Mouse (Mus musculus) erythroblast, embryonic 14.5 days (primary cell): ENCODE results near the gene Efna5.

Experiments
- GATA1 ChIP-seq: IDR thresholded peaks from 2 replicates; pipeline ENCODE4 v1.6.1; 2012; ENCODE audit warnings: low read length, inconsistent platforms, mixed read lengths
- TAL1 ChIP-seq: IDR thresholded peaks from 3 replicates; pipeline ENCODE4 v1.6.1; 2012; ENCODE audit warnings: low read length, inconsistent platforms, mixed read lengths

DNA sequence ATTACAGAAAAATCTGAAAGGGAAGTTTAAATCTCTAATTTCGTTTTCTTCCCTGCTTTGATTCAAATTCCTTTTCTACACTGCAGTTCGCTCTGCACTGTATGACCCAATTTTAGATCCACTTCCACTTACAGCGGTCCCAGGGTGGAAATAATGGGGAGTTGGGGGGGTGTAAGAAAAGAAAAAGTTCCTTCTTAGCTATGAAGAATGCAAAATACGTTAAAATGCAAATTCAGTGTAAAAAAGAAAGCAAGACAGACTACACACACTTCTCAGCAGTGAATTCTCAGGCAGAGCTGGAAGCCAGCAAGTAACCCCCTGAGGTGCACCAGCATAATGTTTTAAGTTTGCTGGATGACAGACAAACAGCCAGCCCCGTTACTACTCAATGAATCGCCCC is 174.7 kb downstream of the Efna5 start:
- TF ChIP-seq GATA1: no peak
- no peak for TF ChIP-seq TAL1
